Mouse (Mus musculus) c-Kit-positive CD71-positive TER-119-positive erythroid progenitor cells, embryonic 14.5 days (primary cell): ENCODE results near the gene Mrps5.
A peak's percentile ranks its signal among the peaks of the same experiment; 100 is the strongest.
"Not testable (repeated sequence)": the region's sequence is repeated elsewhere in the genome, so short reads cannot be mapped to it uniquely, and the experiment has no call there.

ENCODE experiments used
- DNase-seq: peaks from one replicate; pipeline ENCODE4 v3.0.0-alpha.2; 2013; ENCODE audit warnings: low spot score

Gene Mrps5

GRCm38 (mm10) chr2:127586694-127587513, at the start of gene Mrps5, which contains the start of gene Zfp661:
TSS of gene Mrps5 (plus strand) at chr2:127587222.
TSS of gene Zfp661 (minus strand) at chr2:127587094.
- DNase-seq = peak; percentile 84

- DNase-seq = no peak
Observed at GRCm38 (mm10) chr2:127537548-127537947, 49.5 kb upstream of the Mrps5 start.

GRCm38 (mm10) chr2:127539494-127539893, 47.5 kb upstream of the Mrps5 start:
- DNase-seq = peak; percentile 23

- DNase-seq = no peak
Observed at GRCm38 (mm10) chr2:127541185-127541584, 45.8 kb upstream of the Mrps5 start, which contains the start of gene Prom2. TSS of gene Prom2 (minus strand) at chr2:127541467.

- no peak for DNase-seq
Observed at GRCm38 (mm10) chr2:127541697-127542096, 45.3 kb upstream of the Mrps5 start.

GRCm38 (mm10) chr2:127548342-127549074, 38.5 kb upstream of the Mrps5 start:
- DNase-seq = peak; percentile 42

- no peak for DNase-seq
Observed at GRCm38 (mm10) chr2:127549711-127550110, 37.3 kb upstream of the Mrps5 start.

- no peak for DNase-seq
Observed at GRCm38 (mm10) chr2:127550446-127550845, 36.6 kb upstream of the Mrps5 start.

GRCm38 (mm10) chr2:127551078-127551477, 35.9 kb upstream of the Mrps5 start:
- DNase-seq = no peak

- DNase-seq = peak; percentile 42
Observed at GRCm38 (mm10) chr2:127559070-127559966, 27.7 kb upstream of the Mrps5 start.

GRCm38 (mm10) chr2:127573322-127573721, 13.7 kb upstream of the Mrps5 start:
- DNase-seq = no peak

GRCm38 (mm10) chr2:127584436-127584858, 2.6 kb upstream of the Mrps5 start:
- peak; percentile 92 for DNase-seq

GRCm38 (mm10) chr2:127587514-127587844, 457 bp downstream of the Mrps5 start:
- no peak for DNase-seq

- DNase-seq = no peak
Observed at GRCm38 (mm10) chr2:127588897-127589296, 1.9 kb downstream of the Mrps5 start.

- DNase-seq = no peak
Observed at GRCm38 (mm10) chr2:127590204-127590603, 3.2 kb downstream of the Mrps5 start.

GRCm38 (mm10) chr2:127590840-127591239, 3.8 kb downstream of the Mrps5 start:
- DNase-seq = no peak

- DNase-seq = not testable (repeated sequence)
Observed at GRCm38 (mm10) chr2:127603383-127603782, 16.4 kb downstream of the Mrps5 start.

- no peak for DNase-seq
Observed at GRCm38 (mm10) chr2:127605203-127605602, 18.2 kb downstream of the Mrps5 start.

GRCm38 (mm10) chr2:127608234-127608633, 21.2 kb downstream of the Mrps5 start:
- peak; percentile 19 for DNase-seq

GRCm38 (mm10) chr2:127608986-127609385, 22.0 kb downstream of the Mrps5 start:
- no peak for DNase-seq

- no peak for DNase-seq
Observed at GRCm38 (mm10) chr2:127611386-127611785, 24.4 kb downstream of the Mrps5 start.

- DNase-seq = no peak
Observed at GRCm38 (mm10) chr2:127612288-127612687, 25.3 kb downstream of the Mrps5 start.
